ENCODE assay signal across 8 mouse cellular contexts in the genomic region with DNA sequence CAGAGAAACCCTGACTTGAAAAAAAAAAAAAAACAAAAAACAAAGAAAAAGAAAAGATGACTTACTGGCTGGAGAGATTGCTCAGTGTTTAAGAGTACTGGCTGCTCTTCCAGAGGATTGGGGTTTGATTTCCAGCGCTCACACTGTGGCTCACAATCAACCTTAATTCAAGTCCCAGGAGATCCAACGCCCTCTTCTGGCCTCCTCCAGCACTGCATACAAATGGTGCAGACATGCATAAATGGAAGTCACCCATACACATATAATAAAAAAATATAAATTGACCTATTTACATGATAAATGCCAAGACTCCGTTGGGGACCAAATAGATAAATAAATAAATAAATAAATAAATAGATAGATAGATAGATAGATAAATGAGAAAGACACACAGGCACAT. TPM values are rescaled to one million over a fixed set of nuclear protein-coding genes. Genes with fewer than 3 reads are reported as not detected.
DNase-seq lines count a peak whose midpoint lies in the region; ATAC-seq and TF ChIP-seq lines count a peak whose summit lies in the region.

No protein-coding gene starts in this region.

- no peak for TF ChIP-seq POLR2A in ES-Bruce4 (IDR thresholded peaks at IDR 0.05; ENCODE audit: insufficient read depth, low read length)
- no peak for TF ChIP-seq POLR2A in embryonic fibroblast, embryonic 13.5 days (IDR thresholded peaks at IDR 0.05; ENCODE audit: low read depth, low read length)

- no peak overlapping the region for H3K27ac ChIP-seq in heart, embryonic 16.5 days (ENCODE audit: low read length)
- no peak overlapping the region for H3K27ac ChIP-seq in ES-Bruce4 (ENCODE audit: insufficient read depth, low read length)
- H3K27ac ChIP-seq in embryonic fibroblast, embryonic 13.5 days (ENCODE audit: insufficient read depth, low read length), result no peak overlapping the region

- TF ChIP-seq EP300 in ES-Bruce4 (IDR thresholded peaks at IDR 0.05; ENCODE audit: insufficient read depth, low read depth, low read length), result no peak

- peaks cover 16% of the 10 kb centered on the region for H3K36me3 ChIP-seq in heart, embryonic 16.5 days (ENCODE audit: control insufficient read depth, insufficient read depth)
- peaks cover 35% of the 10 kb centered on the region for H3K36me3 ChIP-seq in ES-Bruce4 (ENCODE audit: control insufficient read depth, insufficient read depth, low read length, poor library complexity, severe bottlenecking)

- WGBS in heart, embryonic 16.5 days, result 59% methylated on average over 3 of the region's 3 CpGs

- H3K9ac ChIP-seq in heart, embryonic 16.5 days (ENCODE audit: low read length), result no peak overlapping the region
- H3K9ac ChIP-seq in ES-Bruce4 (ENCODE audit: low read depth, poor library complexity, severe bottlenecking), result peak overlapping the region; percentile 79

- peak overlapping the region; percentile 85 for H3K4me2 ChIP-seq in heart, embryonic 16.5 days (ENCODE audit: low read depth, low read length)

- H3K27me3 ChIP-seq in heart, embryonic 16.5 days (ENCODE audit: control insufficient read depth, insufficient read depth, low read length), result no peaks in the 10 kb centered on the region; the same call in 1 of the 2 replicates
- H3K27me3 ChIP-seq in ES-Bruce4 (ENCODE audit: control insufficient read depth, insufficient read depth, low read length, poor library complexity, severe bottlenecking), result no peaks in the 10 kb centered on the region

- TF ChIP-seq CTCF in ES-Bruce4 (IDR thresholded peaks at IDR 0.05; ENCODE audit: low read depth, low read length), result peak; percentile 43
- no peak for TF ChIP-seq CTCF in embryonic fibroblast, embryonic 13.5 days (IDR thresholded peaks at IDR 0.05; ENCODE audit: borderline replicate concordance, insufficient read depth, low read length)

- H3K4me3 ChIP-seq in heart, embryonic 16.5 days (ENCODE audit: low read length), result no peak overlapping the region; the same call in 1 of the 2 replicates
- peak overlapping the region; percentile 87; the same call in 1 of the 2 replicates for H3K4me3 ChIP-seq in ES-Bruce4 (ENCODE audit: low read depth, low read length)
- H3K4me3 ChIP-seq in embryonic fibroblast, embryonic 13.5 days (ENCODE audit: insufficient read depth, low read length), result peak overlapping the region; percentile 95

- no peaks in the 10 kb centered on the region for H3K9me3 ChIP-seq in heart, embryonic 16.5 days (replicated peaks; ENCODE audit: control insufficient read depth, low read length)
- no peaks in the 10 kb centered on the region for H3K9me3 ChIP-seq in ES-Bruce4 (replicated peaks; ENCODE audit: control insufficient read depth, insufficient read depth, low read length, poor library complexity, severe bottlenecking)

- no peak for ATAC-seq in heart, embryonic 16.5 days (replicated peaks; ENCODE audit: extremely low read depth, insufficient read depth, low FRiP score)

- no peak for DNase-seq in heart, adult 8-10 months (ENCODE audit: low spot score)
- peak; percentile 36 for DNase-seq in liver
- no peak for DNase-seq in urinary bladder, postnatal 10 days (ENCODE audit: low spot score)
- no peak for DNase-seq in layer of hippocampus, postnatal 36 days
- no peak for DNase-seq in layer of hippocampus, adult 11-12 months (ENCODE audit: low spot score)

- H3K4me1 ChIP-seq in heart, embryonic 16.5 days (ENCODE audit: control insufficient read depth, insufficient read depth, low read length), result peaks cover 8% of the 10 kb centered on the region
- H3K4me1 ChIP-seq in ES-Bruce4 (ENCODE audit: control insufficient read depth, insufficient read depth, low read length), result peaks cover 3% of the 10 kb centered on the region
- no peaks in the 10 kb centered on the region for H3K4me1 ChIP-seq in embryonic fibroblast, embryonic 13.5 days (ENCODE audit: control insufficient read depth, insufficient read depth, low read length)

RNA-seq across cellular contexts. Expression of a gene that starts 1.4 kb away (rescaled TPM):
- polyA plus RNA-seq in heart, embryonic 16.5 days (2015; fragmentation: Nextera tagmentation; extraction: Ambion mirVana), result 13.3 and 13.9 TPM in 2 replicates
- 1 to 10 TPM; 6.0 to 8.6 (median 8.1) TPM for total RNA-seq in heart, adult 8-10 months (2022)
- 21.5 and 22.5 TPM in 2 replicates for polyA plus RNA-seq in ES-Bruce4 (2011; ENCODE audit: insufficient read depth, insufficient read length, low read depth, missing spikeins)
- polyA plus RNA-seq in embryonic fibroblast, embryonic 13.5 days (2011; ENCODE audit: insufficient read length, low read depth, missing spikeins), result 9.3 and 10.3 TPM in 2 replicates
- 10 to 100 TPM in 1 of 2 experiments, 1 to 10 TPM in 1; 8.2 to 10.2 TPM for total RNA-seq in layer of hippocampus, postnatal 36 days (2021)

RNA-seq across cellular contexts. Expression of a gene that starts 1.4 kb away (rescaled TPM):
- polyA plus RNA-seq in heart, embryonic 16.5 days (2015; fragmentation: Nextera tagmentation; extraction: Ambion mirVana), result 6.5 and 8.2 TPM in 2 replicates
- 1 to 10 TPM; 5.0 to 5.7 (median 5.2) TPM for total RNA-seq in heart, adult 8-10 months (2022)
- polyA plus RNA-seq in ES-Bruce4 (2011; ENCODE audit: insufficient read depth, insufficient read length, low read depth, missing spikeins), result 10.4 and 11.6 TPM in 2 replicates
- polyA plus RNA-seq in embryonic fibroblast, embryonic 13.5 days (2011; ENCODE audit: insufficient read length, low read depth, missing spikeins), result 7.2 and 8.4 TPM in 2 replicates
- total RNA-seq in layer of hippocampus, postnatal 36 days (2021), result 10 to 100 TPM in 1 of 2 experiments, 1 to 10 TPM in 1; 9.7 to 10.6 TPM

RNA-seq across cellular contexts. Expression of a gene that starts 14.2 kb away (rescaled TPM):
- 2.0 and 2.4 TPM in 2 replicates for polyA plus RNA-seq in heart, embryonic 16.5 days (2015; fragmentation: Nextera tagmentation; extraction: Ambion mirVana)
- 1 to 10 TPM; 5.0 to 7.0 (median 5.4) TPM for total RNA-seq in heart, adult 8-10 months (2022)
- 2.4 and 2.8 TPM in 2 replicates for polyA plus RNA-seq in ES-Bruce4 (2011; ENCODE audit: insufficient read depth, insufficient read length, low read depth, missing spikeins)
- 4.5 and 5.1 TPM in 2 replicates for polyA plus RNA-seq in embryonic fibroblast, embryonic 13.5 days (2011; ENCODE audit: insufficient read length, low read depth, missing spikeins)
- 100 to 1,000 TPM; 172 to 184 TPM for total RNA-seq in layer of hippocampus, postnatal 36 days (2021)

RNA-seq across cellular contexts. Expression of a gene that starts 36.0 kb away (rescaled TPM):
- polyA plus RNA-seq in heart, embryonic 16.5 days (2015; fragmentation: Nextera tagmentation; extraction: Ambion mirVana), result 47.1 and 47.3 TPM in 2 replicates
- 100 to 1,000 TPM in 3 of 4 experiments, 10 to 100 TPM in 1; 97.9 to 110 (median 105) TPM for total RNA-seq in heart, adult 8-10 months (2022)
- polyA plus RNA-seq in ES-Bruce4 (2011; ENCODE audit: insufficient read depth, insufficient read length, low read depth, missing spikeins), result 38.9 and 39.3 TPM in 2 replicates
- polyA plus RNA-seq in embryonic fibroblast, embryonic 13.5 days (2011; ENCODE audit: insufficient read length, low read depth, missing spikeins), result 45.9 and 46.7 TPM in 2 replicates
- 10 to 100 TPM; 83.9 to 84.7 TPM for total RNA-seq in layer of hippocampus, postnatal 36 days (2021)

RNA-seq across cellular contexts. Expression of a gene that starts 39.0 kb away (rescaled TPM):
- 70.1 and 79.3 TPM in 2 replicates for polyA plus RNA-seq in heart, embryonic 16.5 days (2015; fragmentation: Nextera tagmentation; extraction: Ambion mirVana)
- 10 to 100 TPM; 15.9 to 18.9 (median 18.3) TPM for total RNA-seq in heart, adult 8-10 months (2022)
- 137 and 139 TPM in 2 replicates for polyA plus RNA-seq in ES-Bruce4 (2011; ENCODE audit: insufficient read depth, insufficient read length, low read depth, missing spikeins)
- polyA plus RNA-seq in embryonic fibroblast, embryonic 13.5 days (2011; ENCODE audit: insufficient read length, low read depth, missing spikeins), result 66.6 and 71.8 TPM in 2 replicates
- 10 to 100 TPM; 34.1 to 39.2 TPM for total RNA-seq in layer of hippocampus, postnatal 36 days (2021)
